Mouse (Mus musculus) forebrain, postnatal 0 days (tissue): Measurements from ENCODE around the gene Gja3. TPM values are rescaled to one million over a fixed set of nuclear protein-coding genes. Genes with fewer than 3 reads are reported as not detected.
"Not testable (repeated sequence)": the region's sequence is repeated elsewhere in the genome, so short reads cannot be mapped to it uniquely, and the experiment has no call there.

ENCODE experiments used
- ATAC-seq: fragments of 200-750 bp; cut with Nextera tagmentation; 2 replicates; pipeline ENCODE4 v1.8.0; 2017; ENCODE audit warnings: mild to moderate bottlenecking, moderate library complexity
- DNase-seq: peaks from one replicate; pipeline ENCODE4 v3.0.0-alpha.2; 2015
- H3K27ac ChIP-seq: fragments of 300-500 bp; sonication (generic); 2 replicates; pipeline ENCODE4 v1.5.1; 2014; ENCODE audit warnings: low read depth, mild to moderate bottlenecking, antibody characterized with exemption, low read length, moderate library complexity, mixed read lengths
- H3K27me3 ChIP-seq: fragments of 300-500 bp; sonication (generic); 2 replicates; pipeline ENCODE4 v1.6.1; 2014; ENCODE audit warnings: mild to moderate bottlenecking, low read length, mixed read lengths; ENCODE audit not compliant: insufficient read depth
- H3K36me3 ChIP-seq: fragments of 300-500 bp; sonication (generic); 2 replicates; pipeline ENCODE4 v1.6.1; 2014; ENCODE audit warnings: mild to moderate bottlenecking, moderate library complexity; ENCODE audit not compliant: insufficient read depth
- H3K4me1 ChIP-seq: fragments of 300-500 bp; sonication (generic); 2 replicates; pipeline ENCODE4 v1.6.1; 2014; ENCODE audit warnings: antibody characterized with exemption; ENCODE audit not compliant: insufficient read depth
- H3K4me2 ChIP-seq: fragments of 300-500 bp; sonication (generic); 2 replicates; pipeline ENCODE4 v1.6.1; 2014; ENCODE audit warnings: low read depth, mild to moderate bottlenecking, moderate library complexity
- H3K4me3 ChIP-seq: fragments of 300-500 bp; sonication (generic); 2 replicates; pipeline ENCODE4 v1.5.1; 2014; ENCODE audit warnings: low read depth, low read length, mixed read lengths
- H3K9ac ChIP-seq: fragments of 300-500 bp; sonication (generic); 2 replicates; pipeline ENCODE4 v1.6.1; 2014; ENCODE audit warnings: mild to moderate bottlenecking
- H3K9me3 ChIP-seq: fragments of 300-500 bp; sonication (generic); 2 replicates; pipeline ENCODE4 v1.6.1; 2016; ENCODE audit warnings: low read length
- CTCF ChIP-seq: sonication (generic); IDR thresholded peaks from 2 replicates; pipeline ENCODE4 v1.5.1; 2016; ENCODE audit warnings: antibody characterized with exemption, control low read depth, low read depth
- WGBS: fragments of 180-500 bp; shearing (Covaris S2); extraction: QIAGEN DNeasy Blood & Tissue Kit; methylation state at CpG from one replicate; pipeline ENCODE4 v1.1.7; 2014; 5-methylcytosine and 5-hydroxymethylcytosine counted together
- polyA plus RNA-seq: library from polyadenylated mRNA; unstranded; fragments of >200 nt; fragmentation: Nextera tagmentation; extraction: Ambion mirVana; gene quantifications from 2 replicates; pipeline ENCODE4 v1.2.1, GENCODE M21; 2015
- total RNA-seq: library from RNA; depleted of rRNA; stranded (reverse); fragments of >200 nt; gene quantifications from 2 replicates; pipeline ENCODE4 v1.2.3, GENCODE M21; 2014; rRNA removed

Gja3 gene
- total and polyA plus RNA-seq, 2 experiments from 2014 or later = 0.48 to 8.3 TPM

GRCm38 (mm10) chr14:57034926-57035498, 22.9 kb downstream of the Gja3 start:
- no peaks in the 10 kb centered on the region for H3K36me3 ChIP-seq
- no peaks in the 10 kb centered on the region for H3K4me1 ChIP-seq
- ATAC-seq = no peak
- H3K27ac ChIP-seq = no peak overlapping the region
- H3K4me2 ChIP-seq = no peak overlapping the region
- no peaks in the 10 kb centered on the region for H3K27me3 ChIP-seq
- no peak for TF ChIP-seq CTCF
- WGBS = 74% methylated on average over 6 of the region's 6 CpGs
- DNase-seq = no peak
- no peak overlapping the region for H3K9ac ChIP-seq
- H3K9me3 ChIP-seq = no peaks in the 10 kb centered on the region
- H3K4me3 ChIP-seq = no peak overlapping the region

DNA sequence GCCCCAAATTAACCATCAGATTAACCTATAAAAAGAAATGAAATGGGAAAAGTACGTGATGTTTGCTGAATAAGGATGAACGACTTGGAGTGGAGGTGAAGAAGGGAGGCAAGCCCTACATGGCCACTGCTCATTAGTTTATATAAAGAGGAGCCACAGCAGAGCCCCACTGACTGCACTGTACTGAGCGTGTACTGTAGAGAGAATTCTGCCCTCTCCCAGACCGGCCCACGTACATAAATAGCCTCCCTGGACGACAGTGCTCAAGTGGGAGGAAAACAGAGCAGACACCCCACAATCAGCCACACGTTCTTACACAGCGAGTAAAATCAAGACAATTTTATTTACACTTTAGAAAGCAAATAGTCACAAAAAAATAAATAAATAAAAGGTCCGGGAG, 23.8 kb downstream of the Gja3 start:
- ATAC-seq (no peak), DNase-seq (no peak)
- Histone ChIP-seq H3K9ac (no peak overlapping the region), H3K27me3 (no peaks in the 10 kb centered on the region), H3K4me2 (no peak overlapping the region), H3K4me3 (no peak overlapping the region), H3K4me1 (no peaks in the 10 kb centered on the region), H3K9me3 (no peaks in the 10 kb centered on the region), H3K27ac (no peak overlapping the region), H3K36me3 (no peaks in the 10 kb centered on the region)
- 71% methylated on average over 9 of the region's 9 CpGs for WGBS
- no peak for TF ChIP-seq CTCF

DNA sequence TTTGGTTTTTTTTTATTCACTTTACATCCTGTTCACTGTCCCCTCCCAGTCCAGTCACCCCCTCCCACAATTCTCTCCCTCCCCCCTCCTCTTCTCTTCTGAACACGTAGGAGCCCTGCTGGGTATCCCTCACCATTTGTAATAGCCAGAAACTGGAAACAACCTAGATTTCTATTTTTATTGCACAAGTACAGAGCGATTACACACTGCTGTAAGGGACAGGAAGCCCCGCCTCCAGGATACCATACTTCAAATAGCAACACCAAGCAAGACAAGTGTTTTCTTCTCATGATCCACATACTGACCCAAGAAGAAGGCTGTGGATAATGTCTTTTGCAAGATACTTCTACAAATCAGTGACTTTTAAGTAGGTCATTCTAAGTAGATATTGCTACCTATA, 25.1 kb downstream of the Gja3 start:
- Histone ChIP-seq H3K9ac (no peak overlapping the region), H3K36me3 (no peaks in the 10 kb centered on the region), H3K4me1 (no peaks in the 10 kb centered on the region), H3K4me3 (no peak overlapping the region), H3K27ac (no peak overlapping the region), H3K27me3 (no peaks in the 10 kb centered on the region), H3K4me2 (no peak overlapping the region), H3K9me3 (no peaks in the 10 kb centered on the region)
- WGBS = 82% methylated on average over 3 of the region's 3 CpGs
- TF ChIP-seq CTCF = no peak
- ATAC-seq (no peak), DNase-seq (no peak)

DNA sequence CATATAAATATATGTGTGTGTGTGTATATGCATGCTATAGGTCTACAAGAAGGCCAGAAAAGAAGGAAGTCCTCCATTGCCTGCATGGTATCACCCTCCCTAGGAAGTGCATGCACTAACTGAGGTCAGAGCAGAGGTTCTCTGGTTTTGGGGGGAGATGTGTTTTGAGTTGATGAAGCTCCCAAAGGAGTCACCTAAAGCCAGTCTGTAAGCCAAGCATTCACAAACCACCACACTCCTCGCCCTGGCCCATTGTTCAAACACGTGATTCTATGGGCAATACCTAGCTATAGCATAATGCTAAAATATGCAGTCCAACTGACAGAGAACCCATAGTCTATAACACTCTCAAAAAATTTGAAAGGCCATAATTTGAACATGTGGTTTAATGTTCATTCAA, 39.5 kb downstream of the Gja3 start:
- Histone ChIP-seq H3K9me3 (no peaks in the 10 kb centered on the region), H3K27me3 (no peaks in the 10 kb centered on the region), H3K9ac (no peak overlapping the region), H3K27ac (no peak overlapping the region), H3K36me3 (no peaks in the 10 kb centered on the region), H3K4me3 (no peak overlapping the region), H3K4me1 (no peaks in the 10 kb centered on the region), H3K4me2 (no peak overlapping the region)
- TF ChIP-seq CTCF = no peak
- ATAC-seq (no peak), DNase-seq (no peak)
- 80% methylated on average over 2 of the region's 2 CpGs for WGBS

- H3K4me1 ChIP-seq, H3K4me3 ChIP-seq, ATAC-seq, H3K9ac ChIP-seq, H3K36me3 ChIP-seq, H3K9me3 ChIP-seq, DNase-seq, H3K27me3 ChIP-seq, H3K4me2 ChIP-seq, H3K27ac ChIP-seq: not testable (repeated sequence)
Observed at GRCm38 (mm10) chr14:57016806-57017205, 41.1 kb downstream of the Gja3 start.

GRCm38 (mm10) chr14:56988621-56989020, 69.3 kb downstream of the Gja3 start:
- ATAC-seq (no peak), DNase-seq (no peak)
- no peak for TF ChIP-seq CTCF
- Histone ChIP-seq H3K4me3 (no peak overlapping the region), H3K4me2 (no peak overlapping the region), H3K9ac (no peak overlapping the region), H3K27me3 (no peaks in the 10 kb centered on the region), H3K27ac (no peak overlapping the region), H3K9me3 (no peaks in the 10 kb centered on the region), H3K4me1 (no peaks in the 10 kb centered on the region), H3K36me3 (no peaks in the 10 kb centered on the region)
- WGBS = 78% methylated on average over 4 of the region's 4 CpGs

Other genes with a start within 250 kb of the Gja3 start
- gene Zmym5, start 246.4 kb downstream of the Gja3 start, total RNA-seq = 20.8 and 23.6 TPM in 2 replicates
- 17.0 and 27.2 TPM in 2 replicates for gene Zmym5, start 246.4 kb downstream of the Gja3 start, polyA plus RNA-seq
- 55.5 and 79.9 TPM in 2 replicates for gene Zmym2, start 171.4 kb downstream of the Gja3 start, total RNA-seq
- gene Zmym2, start 171.4 kb downstream of the Gja3 start, polyA plus RNA-seq = 24.2 and 29.9 TPM in 2 replicates
- gene Gjb2, start 46.6 kb upstream of the Gja3 start, total RNA-seq = 9.6 and 11.3 TPM in 2 replicates
- gene Gjb2, start 46.6 kb upstream of the Gja3 start, polyA plus RNA-seq = 12.8 and 14.4 TPM in 2 replicates
- gene Gm4491, start 57.8 kb upstream of the Gja3 start, total RNA-seq = 0.24 TPM in 1 of 2 replicates, not detected in the other
- not detected in 2 replicates for gene Gm4491, start 57.8 kb upstream of the Gja3 start, polyA plus RNA-seq
- 13.8 and 18.3 TPM in 2 replicates for gene Gjb6, start 75.5 kb upstream of the Gja3 start, total RNA-seq
- gene Gjb6, start 75.5 kb upstream of the Gja3 start, polyA plus RNA-seq = 18.1 and 18.7 TPM in 2 replicates